Mouse (Mus musculus) forebrain, embryonic 15.5 days (tissue): ENCODE results near the gene Cttn. TPM values are rescaled to one million over a fixed set of nuclear protein-coding genes. Genes with fewer than 3 reads are reported as not detected.

Experiments
- polyA plus RNA-seq: library from polyadenylated mRNA; unstranded; fragments of >200 nt; fragmentation: Nextera tagmentation; extraction: Ambion mirVana; gene quantifications from 2 replicates; pipeline ENCODE4 v1.2.1, GENCODE M21; 2015

Cttn gene
- polyA plus RNA-seq, 1 experiment from 2014 or later, result 171 TPM

Other genes with a start within 250 kb of the Cttn start
- gene Ppfia1, start 82.7 kb upstream of the Cttn start, polyA plus RNA-seq, result 30.9 and 31.0 TPM in 2 replicates
- 5.4 and 5.7 TPM in 2 replicates for gene Fadd, start 111.5 kb upstream of the Cttn start, polyA plus RNA-seq